10 mouse cellular contexts compared by ENCODE assay signal in genomic region chr2:72426776-72427175, GRCm38 (mm10). TPM values are rescaled to one million over a fixed set of nuclear protein-coding genes. Genes with fewer than 3 reads are reported as not detected.
A peak's percentile ranks its signal among the peaks of the same experiment; 100 is the strongest.
DNase-seq lines count a peak whose midpoint lies in the region; ATAC-seq and TF ChIP-seq lines count a peak whose summit lies in the region.
"Had no signal": no experiment of that assay in that cellular context is flagged by ENCODE, and none has a peak within 500 bp of the region (broad histone marks: within the 10 kb centered on the region; RNA-seq: fewer than 3 reads in every experiment).

No protein-coding gene starts in this region.

- no peak overlapping the region for H3K4me3 ChIP-seq in embryonic facial prominence, embryonic 14.5 days (ENCODE audit: low read depth, low read length)
- H3K4me3 ChIP-seq in layer of hippocampus, adult 2 months, result peak overlapping the region; percentile 36
- no peak overlapping the region for H3K4me3 ChIP-seq in neural tube, embryonic 11.5 days (ENCODE audit: low read depth, low read length)
- no peak overlapping the region for H3K4me3 ChIP-seq in intestine, postnatal 0 days (ENCODE audit: low read depth, low read length)
- H3K4me3 ChIP-seq: liver, embryonic 15.5 days had no signal

- TF ChIP-seq CTCF in layer of hippocampus, adult 2 months (conservative IDR thresholded peaks at IDR 0.05), result no peak
- TF ChIP-seq CTCF in intestine, postnatal 0 days (IDR thresholded peaks at IDR 0.05; ENCODE audit: low read depth), result no peak

- no peak overlapping the region for H3K4me2 ChIP-seq in embryonic facial prominence, embryonic 14.5 days (ENCODE audit: low read depth, low read length)
- 0 out of 2 replicates have a peak overlapping the region, but pooled peaks have one; percentile 9 for H3K4me2 ChIP-seq in neural tube, embryonic 11.5 days (ENCODE audit: low read depth)
- H3K4me2 ChIP-seq in intestine, postnatal 0 days (replicated peaks; ENCODE audit: low read depth), result no peak overlapping the region
- H3K4me2 ChIP-seq: liver, embryonic 15.5 days had no signal

- H3K9ac ChIP-seq in embryonic facial prominence, embryonic 14.5 days (ENCODE audit: low read depth, low read length), result no peak overlapping the region
- H3K9ac ChIP-seq in neural tube, embryonic 11.5 days (ENCODE audit: low read length), result no peak overlapping the region
- no peak overlapping the region for H3K9ac ChIP-seq in intestine, postnatal 0 days (ENCODE audit: low read depth, low read length)
- H3K9ac ChIP-seq: liver, embryonic 15.5 days had no signal

- peak; percentile 32 to 36 for DNase-seq in cerebellum, postnatal 10 days
- DNase-seq in cerebellum, adult 8-10 months, result no peak
- peak; percentile 47 for DNase-seq in embryonic facial prominence, embryonic 14.5 days (ENCODE audit: low spot score)
- peak; percentile 26 to 52 for DNase-seq in layer of hippocampus, adult 2 months (ENCODE audit: low spot score in 2 of 2)
- DNase-seq in neural tube, embryonic 11.5 days (ENCODE audit: low spot score), result peak; percentile 59
- no peak for DNase-seq in heart, adult 11 months
- DNase-seq in urinary bladder, postnatal 36 days (ENCODE audit: low spot score in 2 of 2), result no peak

- H3K4me1 ChIP-seq in embryonic facial prominence, embryonic 14.5 days (ENCODE audit: control insufficient read depth, insufficient read depth, low read length), result no peaks in the 10 kb centered on the region
- H3K4me1 ChIP-seq in neural tube, embryonic 11.5 days (ENCODE audit: control insufficient read depth, insufficient read depth, low read length), result peaks cover 6% of the 10 kb centered on the region
- no peaks in the 10 kb centered on the region for H3K4me1 ChIP-seq in intestine, postnatal 0 days (replicated peaks; ENCODE audit: control insufficient read depth, insufficient read depth, low read length)
- H3K4me1 ChIP-seq: liver, embryonic 15.5 days had no signal

- H3K9me3 ChIP-seq in embryonic facial prominence, embryonic 14.5 days (ENCODE audit: control insufficient read depth, low read length), result no peaks in the 10 kb centered on the region
- H3K9me3 ChIP-seq in neural tube, embryonic 11.5 days (ENCODE audit: control insufficient read depth, low read length), result no peaks in the 10 kb centered on the region
- H3K9me3 ChIP-seq in intestine, postnatal 0 days (ENCODE audit: control insufficient read depth), result no peaks in the 10 kb centered on the region
- H3K9me3 ChIP-seq: liver, embryonic 15.5 days had no signal

- ATAC-seq in embryonic facial prominence, embryonic 14.5 days (ENCODE audit: low read depth), result peak; percentile 76; the same call in 1 of the 2 replicates
- peak; percentile 91 for ATAC-seq in neural tube, embryonic 11.5 days (ENCODE audit: insufficient read depth, low FRiP score, low TSS enrichment)
- no peak for ATAC-seq in intestine, postnatal 0 days
- ATAC-seq: Patski had no signal

- H3K36me3 ChIP-seq in embryonic facial prominence, embryonic 14.5 days (ENCODE audit: control insufficient read depth, insufficient read depth, low read length), result no peaks in the 10 kb centered on the region
- H3K36me3 ChIP-seq in neural tube, embryonic 11.5 days (ENCODE audit: control insufficient read depth, insufficient read depth, low read length), result no peaks in the 10 kb centered on the region
- H3K36me3 ChIP-seq in intestine, postnatal 0 days (ENCODE audit: control insufficient read depth, insufficient read depth), result no peaks in the 10 kb centered on the region
- H3K36me3 ChIP-seq: liver, embryonic 15.5 days had no signal

- no peaks in the 10 kb centered on the region for H3K27me3 ChIP-seq in embryonic facial prominence, embryonic 14.5 days (replicated peaks; ENCODE audit: control insufficient read depth, insufficient read depth, low read length)
- no peaks in the 10 kb centered on the region for H3K27me3 ChIP-seq in neural tube, embryonic 11.5 days (ENCODE audit: control insufficient read depth, insufficient read depth, low read length)
- no peaks in the 10 kb centered on the region for H3K27me3 ChIP-seq in intestine, postnatal 0 days (replicated peaks; ENCODE audit: control insufficient read depth, insufficient read depth, low read length)
- H3K27me3 ChIP-seq: liver, embryonic 15.5 days; Patski had no signal

- no peak overlapping the region for H3K27ac ChIP-seq in embryonic facial prominence, embryonic 14.5 days (replicated peaks; ENCODE audit: low read depth, low read length)
- H3K27ac ChIP-seq in layer of hippocampus, adult 2 months, result peak overlapping the region; percentile 59
- H3K27ac ChIP-seq in neural tube, embryonic 11.5 days (ENCODE audit: low read depth, low read length), result peak overlapping the region; percentile 53; the same call in 1 of the 2 replicates
- no peak overlapping the region for H3K27ac ChIP-seq in intestine, postnatal 0 days (ENCODE audit: low read depth, low read length)
- H3K27ac ChIP-seq: liver, embryonic 15.5 days had no signal

- 28% methylated on average over 8 of the region's 8 CpGs for WGBS in embryonic facial prominence, embryonic 14.5 days
- WGBS in neural tube, embryonic 11.5 days, result 6% methylated on average over 8 of the region's 8 CpGs
- 56% methylated on average over 8 of the region's 8 CpGs for WGBS in intestine, postnatal 0 days

RNA-seq across cellular contexts. Expression of gene Cdca7, which starts 49.2 kb away (rescaled TPM):
- polyA plus RNA-seq in embryonic facial prominence, embryonic 14.5 days (2014; fragmentation: Nextera tagmentation; extraction: Ambion mirVana), result 81.5 and 99.4 TPM in 2 replicates
- total RNA-seq in layer of hippocampus, adult 2 months (2021), result 1 to 10 TPM; 3.1 to 9.1 TPM
- polyA plus RNA-seq in neural tube, embryonic 11.5 days (2014; fragmentation: Nextera tagmentation; extraction: Ambion mirVana), result 164 and 178 TPM in 2 replicates
- polyA plus RNA-seq in intestine, postnatal 0 days (2015; fragmentation: Nextera tagmentation; extraction: Ambion mirVana), result 32.5 and 33.4 TPM in 2 replicates

Comparison
In these comparisons a context has a peak if more than half of its experiments do, and no peak if none do; other contexts are left out.
1. DNase-seq: peak in cerebellum, postnatal 10 days (2 of 2), embryonic facial prominence, embryonic 14.5 days (single experiment), layer of hippocampus, adult 2 months (2 of 2) and neural tube, embryonic 11.5 days (single experiment); none in cerebellum, adult 8-10 months (single experiment), heart, adult 11 months (single experiment) and urinary bladder, postnatal 36 days (0 of 2).
2. H3K27ac ChIP-seq: peak in layer of hippocampus, adult 2 months (single experiment) and neural tube, embryonic 11.5 days (single experiment); none in embryonic facial prominence, embryonic 14.5 days (single experiment) and intestine, postnatal 0 days (single experiment).